Mouse (Mus musculus) embryonic facial prominence, embryonic 11.5 days (tissue): ENCODE measurements around the gene Nlk. TPM values are rescaled to one million over a fixed set of nuclear protein-coding genes. Genes with fewer than 3 reads are reported as not detected.
"Not testable (repeated sequence)": the region's sequence is repeated elsewhere in the genome, so short reads cannot be mapped to it uniquely, and the experiment has no call there.

Experiments
- ATAC-seq: fragments of 200-750 bp; cut with Nextera tagmentation; replicated peaks from 2 replicates; pipeline ENCODE4 v1.8.0; 2017; ENCODE audit warnings: low read depth; ENCODE audit not compliant: insufficient number of reproducible peaks, low FRiP score, low TSS enrichment
- DNase-seq: peaks from one replicate; pipeline ENCODE4 v3.0.0-alpha.2; 2015; ENCODE audit warnings: low spot score
- H3K27ac ChIP-seq: fragments of 300-500 bp; sonication (generic); replicated peaks from 2 replicates; pipeline ENCODE4 v1.5.1; 2014; ENCODE audit warnings: mild to moderate bottlenecking, low read depth, low read length, control low read depth
- H3K27me3 ChIP-seq: fragments of 300-500 bp; sonication (generic); 2 replicates; pipeline ENCODE4 v1.6.1; 2014; ENCODE audit warnings: mild to moderate bottlenecking, low read length, moderate library complexity, mixed read lengths; ENCODE audit not compliant: control insufficient read depth, insufficient read depth
- H3K36me3 ChIP-seq: fragments of 300-500 bp; sonication (generic); replicated peaks from 2 replicates; pipeline ENCODE4 v1.6.1; 2014; ENCODE audit warnings: low read depth, mild to moderate bottlenecking, low read length, moderate library complexity, mixed read lengths; ENCODE audit not compliant: control insufficient read depth, insufficient read depth
- H3K4me1 ChIP-seq: fragments of 300-500 bp; sonication (generic); 2 replicates; pipeline ENCODE4 v1.6.1; 2014; ENCODE audit warnings: low read length, mixed read lengths; ENCODE audit not compliant: control insufficient read depth, insufficient read depth
- H3K4me2 ChIP-seq: fragments of 300-500 bp; sonication (generic); 2 replicates; pipeline ENCODE4 v1.6.1; 2014; ENCODE audit warnings: low read depth, mild to moderate bottlenecking, control low read depth, low read length, moderate library complexity
- H3K4me3 ChIP-seq: fragments of 300-500 bp; sonication (generic); 2 replicates; pipeline ENCODE4 v1.5.1; 2014; ENCODE audit warnings: low read depth, low read length, control low read depth
- H3K9ac ChIP-seq: fragments of 300-500 bp; sonication (generic); replicated peaks from 2 replicates; pipeline ENCODE4 v1.6.1; 2014; ENCODE audit warnings: mild to moderate bottlenecking, control low read depth, low read length
- H3K9me3 ChIP-seq: fragments of 300-500 bp; sonication (generic); replicated peaks from 2 replicates; pipeline ENCODE4 v1.6.1; 2016; ENCODE audit warnings: mild to moderate bottlenecking, low read length, inconsistent platforms, mixed read lengths; ENCODE audit not compliant: control insufficient read depth
- WGBS: fragments of 180-500 bp; shearing (Covaris S2); extraction: QIAGEN DNeasy Blood & Tissue Kit; methylation state at CpG from one replicate; pipeline ENCODE4 v1.1.7; 2014; 5-methylcytosine and 5-hydroxymethylcytosine counted together
- polyA plus RNA-seq: library from polyadenylated mRNA; unstranded; fragments of >200 nt; fragmentation: Nextera tagmentation; extraction: Ambion mirVana; gene quantifications from 2 replicates; pipeline ENCODE4 v1.2.1, GENCODE M21; 2014

The Nlk gene
- polyA plus RNA-seq, 1 experiment from 2014 or later = 22.8 TPM

DNA sequence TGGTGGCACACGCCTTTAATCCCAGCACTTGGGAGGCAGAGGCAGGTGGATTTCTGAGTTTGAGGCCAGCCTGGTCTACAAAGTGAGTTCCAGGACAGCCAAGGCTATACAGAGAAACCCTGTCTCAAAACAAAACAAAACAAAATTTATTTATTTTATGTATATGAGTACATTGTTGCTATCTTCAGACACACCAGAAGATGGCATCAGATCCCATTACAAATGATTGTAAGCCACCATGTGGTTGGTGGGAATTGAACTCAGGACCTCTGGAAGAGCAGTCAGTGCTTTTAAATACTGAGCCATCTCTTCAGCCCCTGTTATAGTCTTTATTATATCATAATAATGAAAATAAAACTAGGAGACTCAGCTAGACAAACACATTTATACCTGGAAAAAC, 109.5 kb downstream of the Nlk start:
- not testable (repeated sequence) for H3K27ac ChIP-seq, H3K4me1 ChIP-seq, H3K36me3 ChIP-seq, H3K4me2 ChIP-seq, H3K9ac ChIP-seq, H3K9me3 ChIP-seq, DNase-seq, ATAC-seq, H3K27me3 ChIP-seq, H3K4me3 ChIP-seq
- WGBS = 88% methylated on average over 1 of the region's 1 CpGs

DNA sequence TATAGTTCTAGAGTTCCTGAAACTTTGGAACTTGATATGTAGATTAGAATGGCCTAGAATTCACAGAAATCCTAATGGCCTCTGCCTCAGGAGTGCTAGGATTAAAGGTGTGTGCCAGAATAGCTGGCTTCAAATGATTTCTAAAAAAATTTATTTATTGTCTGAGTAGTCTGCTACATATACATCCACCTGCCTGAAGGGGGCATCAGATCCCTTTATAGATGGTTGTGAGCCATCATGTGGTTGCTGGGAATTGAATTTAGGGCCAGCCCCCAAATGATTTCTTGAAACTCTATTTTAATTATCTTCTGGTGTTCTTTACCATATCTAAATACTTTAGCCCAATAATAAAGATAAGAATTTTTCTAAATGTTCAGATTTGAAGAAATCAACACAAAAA, 111.1 kb downstream of the Nlk start:
- Histone ChIP-seq H3K4me1 (no peaks in the 10 kb centered on the region), H3K27me3 (no peaks in the 10 kb centered on the region), H3K9ac (no peak overlapping the region), H3K27ac (no peak overlapping the region), H3K36me3 (no peaks in the 10 kb centered on the region; the same call in 1 of the 2 replicates), H3K4me3 (no peak overlapping the region), H3K4me2 (no peak overlapping the region), H3K9me3 (no peaks in the 10 kb centered on the region)
- ATAC-seq (no peak), DNase-seq (no peak)

DNA sequence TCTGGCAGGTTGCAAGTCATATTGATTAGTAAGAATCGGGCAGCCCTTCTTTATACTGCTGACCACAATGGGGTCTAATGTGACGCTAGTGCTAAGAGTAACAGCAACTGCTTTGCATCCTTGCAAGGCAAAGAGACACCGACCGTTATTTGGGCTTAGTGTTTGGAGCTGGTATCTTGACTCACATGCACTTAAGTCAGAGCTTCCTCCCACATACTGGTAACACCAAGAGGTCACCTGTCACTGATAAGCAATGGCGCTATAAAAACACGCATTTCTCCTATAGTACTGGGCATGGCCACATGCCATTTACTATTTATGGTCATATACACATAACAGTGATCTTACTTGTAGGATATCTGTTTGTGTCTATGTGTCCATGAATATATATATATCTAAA, 114.3 kb downstream of the Nlk start:
- no peak overlapping the region for H3K4me3 ChIP-seq
- no peaks in the 10 kb centered on the region; the same call in 1 of the 2 replicates for H3K36me3 ChIP-seq
- no peak overlapping the region for H3K27ac ChIP-seq
- 91% methylated on average over 6 of the region's 6 CpGs for WGBS
- no peaks in the 10 kb centered on the region for H3K27me3 ChIP-seq
- no peaks in the 10 kb centered on the region for H3K9me3 ChIP-seq
- no peaks in the 10 kb centered on the region for H3K4me1 ChIP-seq
- DNase-seq = no peak
- ATAC-seq = no peak
- H3K9ac ChIP-seq = no peak overlapping the region
- no peak overlapping the region for H3K4me2 ChIP-seq

DNA sequence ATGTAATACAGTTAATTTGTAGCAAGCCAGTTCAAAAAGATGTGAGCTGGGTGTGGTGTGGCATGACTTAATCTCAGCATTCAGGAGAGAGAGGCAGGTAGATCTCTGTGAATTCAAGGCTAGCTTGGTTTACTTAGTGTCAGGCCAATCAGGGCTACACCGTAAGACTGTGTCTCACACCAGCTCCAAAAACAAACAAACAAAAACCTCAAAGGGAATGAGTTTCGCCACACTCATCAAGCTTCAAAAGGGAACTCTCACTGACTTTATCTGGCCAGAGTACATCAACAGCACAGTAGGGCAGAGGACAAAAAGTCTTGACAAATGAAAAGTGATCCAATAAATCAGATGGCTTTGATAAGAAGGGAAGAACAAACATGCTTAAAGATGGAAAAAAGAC, 122.2 kb downstream of the Nlk start:
- H3K9ac ChIP-seq = no peak overlapping the region
- H3K4me3 ChIP-seq = no peak overlapping the region
- no peaks in the 10 kb centered on the region for H3K27me3 ChIP-seq
- no peaks in the 10 kb centered on the region; the same call in 1 of the 2 replicates for H3K36me3 ChIP-seq
- H3K4me2 ChIP-seq = no peak overlapping the region
- H3K4me1 ChIP-seq = no peaks in the 10 kb centered on the region
- 68% methylated on average over 2 of the region's 2 CpGs for WGBS
- ATAC-seq (no peak), DNase-seq (no peak)
- no peaks in the 10 kb centered on the region for H3K9me3 ChIP-seq
- no peak overlapping the region for H3K27ac ChIP-seq

DNA sequence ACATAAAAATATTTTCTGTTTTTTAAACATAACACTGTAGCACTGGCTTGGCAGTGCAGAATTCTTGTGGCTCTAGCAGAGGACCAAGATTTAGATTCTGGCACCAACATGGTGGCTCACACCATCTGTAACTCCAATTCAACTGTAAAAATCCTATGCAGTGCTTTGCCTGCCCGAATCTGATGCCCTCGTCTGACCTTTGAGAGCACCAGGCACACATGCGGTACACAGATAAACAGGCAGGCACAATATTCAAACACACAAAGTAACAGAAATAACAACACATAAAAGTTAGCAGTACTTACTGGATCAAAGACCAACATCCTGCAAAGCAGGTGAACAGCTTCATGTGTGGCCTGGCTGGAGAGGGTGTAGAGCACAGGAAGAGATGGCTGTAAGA, 122.6 kb downstream of the Nlk start:
- H3K9ac ChIP-seq = no peak overlapping the region
- no peak overlapping the region for H3K27ac ChIP-seq
- H3K9me3 ChIP-seq = no peaks in the 10 kb centered on the region
- H3K4me2 ChIP-seq = no peak overlapping the region
- no peak overlapping the region for H3K4me3 ChIP-seq
- H3K27me3 ChIP-seq = no peaks in the 10 kb centered on the region
- H3K36me3 ChIP-seq = no peaks in the 10 kb centered on the region; the same call in 1 of the 2 replicates
- no peak for DNase-seq
- no peaks in the 10 kb centered on the region for H3K4me1 ChIP-seq
- no peak for ATAC-seq
- WGBS = 92% methylated on average over 3 of the region's 3 CpGs

DNA sequence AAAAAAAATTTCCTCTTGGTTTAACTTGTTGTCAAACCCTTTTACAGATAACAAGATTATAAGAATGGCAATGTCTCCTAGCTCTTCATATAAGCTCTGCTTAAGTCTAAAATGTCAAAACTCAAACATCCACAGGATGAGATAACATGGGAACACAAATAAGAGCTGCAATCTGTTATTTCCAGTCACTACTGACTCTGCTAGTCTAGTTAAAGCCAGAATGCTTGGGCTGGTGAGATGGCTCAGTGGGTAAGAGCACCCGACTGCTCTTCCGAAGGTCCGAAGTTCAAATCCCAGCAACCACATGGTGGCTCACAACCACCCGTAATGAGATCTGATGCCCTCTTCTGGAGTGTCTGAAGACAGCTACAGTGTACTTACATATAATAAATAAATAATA, 123.1 kb downstream of the Nlk start:
- H3K9ac ChIP-seq, H3K36me3 ChIP-seq, DNase-seq, H3K4me1 ChIP-seq, H3K27ac ChIP-seq, H3K9me3 ChIP-seq, ATAC-seq, H3K27me3 ChIP-seq, H3K4me2 ChIP-seq, H3K4me3 ChIP-seq: not testable (repeated sequence)
- WGBS = 90% methylated on average over 3 of the region's 4 CpGs

DNA sequence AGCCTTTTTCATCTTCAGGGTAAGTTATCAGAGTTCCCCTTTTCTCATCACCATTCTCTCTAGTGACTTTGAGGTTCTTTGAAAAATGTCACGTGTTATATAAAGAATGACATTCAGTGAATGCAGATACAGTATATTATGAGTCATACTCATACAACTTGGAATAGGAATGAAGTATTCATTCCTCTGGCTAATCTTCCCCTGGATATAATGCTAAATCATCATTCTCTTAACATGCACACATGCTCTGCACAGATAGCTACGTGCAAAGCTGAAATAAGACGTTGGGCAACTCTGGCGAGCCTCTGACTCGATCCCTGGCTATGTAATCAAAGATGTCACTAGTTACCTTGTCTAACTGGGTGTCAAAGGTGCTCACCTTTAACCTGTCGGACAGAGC, 125.3 kb downstream of the Nlk start:
- Histone ChIP-seq H3K4me1 (no peaks in the 10 kb centered on the region), H3K9ac (no peak overlapping the region), H3K4me2 (no peak overlapping the region), H3K4me3 (no peak overlapping the region), H3K27me3 (no peaks in the 10 kb centered on the region), H3K36me3 (no peaks in the 10 kb centered on the region; the same call in 1 of the 2 replicates), H3K27ac (no peak overlapping the region), H3K9me3 (no peaks in the 10 kb centered on the region)
- DNase-seq (no peak), ATAC-seq (no peak)
- 87% methylated on average over 6 of the region's 6 CpGs for whole genome bisulfite sequencing

DNA sequence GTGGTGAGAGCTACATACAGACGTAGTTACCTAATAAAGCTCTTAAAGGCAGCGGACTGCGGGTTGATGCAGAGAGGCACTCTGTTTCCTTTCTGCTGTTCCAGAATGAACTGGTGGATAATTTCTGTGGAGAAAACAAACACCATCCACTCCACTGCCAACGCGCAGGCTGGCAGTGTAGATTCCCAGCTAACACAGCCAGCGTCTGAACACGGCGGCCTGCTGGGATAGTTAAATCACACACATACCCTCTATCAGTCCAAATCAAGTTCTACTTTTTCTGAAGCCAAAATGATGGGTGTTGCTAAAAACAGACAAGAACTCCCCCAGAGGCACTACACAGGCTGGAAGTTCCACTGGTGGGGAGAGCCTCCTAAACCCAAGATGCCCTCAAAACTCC, 125.7 kb downstream of the Nlk start:
- Histone ChIP-seq H3K4me1 (no peaks in the 10 kb centered on the region), H3K4me3 (no peak overlapping the region), H3K9ac (no peak overlapping the region), H3K9me3 (no peaks in the 10 kb centered on the region), H3K27me3 (no peaks in the 10 kb centered on the region), H3K27ac (no peak overlapping the region), H3K36me3 (no peaks in the 10 kb centered on the region; the same call in 1 of the 2 replicates), H3K4me2 (no peak overlapping the region)
- no peak for ATAC-seq
- 95% methylated on average over 8 of the region's 8 CpGs for WGBS
- no peak for DNase-seq
